Mouse (Mus musculus) limb, embryonic 13.5 days (tissue): ENCODE measurements at regions not wholly inside any gene's neighbourhood (a gene's known extent, or its start where the extent isn't known, plus 50 kb on each side); places are given as distances from the start of the nearest gene placed in this dataset.
A peak's percentile ranks its signal among the peaks of the same experiment; 100 is the strongest.

Source experiments
- ATAC-seq: fragments of 200-750 bp; cut with Nextera tagmentation; 2 replicates; pipeline ENCODE4 v1.8.0; 2017; ENCODE audit warnings: low read depth, moderate number of reproducible peaks, moderate TSS enrichment; ENCODE audit not compliant: low FRiP score
- H3K27ac ChIP-seq: fragments of 300-500 bp; sonication (generic); 2 replicates; pipeline ENCODE4 v1.5.1; 2015; ENCODE audit warnings: inconsistent platforms, mild to moderate bottlenecking, moderate library complexity
- H3K27me3 ChIP-seq: fragments of 300-500 bp; sonication (generic); 2 replicates; pipeline ENCODE4 v1.6.1; 2015; ENCODE audit warnings: mild to moderate bottlenecking, inconsistent platforms
- H3K36me3 ChIP-seq: fragments of 300-500 bp; sonication (generic); 2 replicates; pipeline ENCODE4 v1.6.1; 2015; ENCODE audit warnings: inconsistent platforms, mild to moderate bottlenecking, moderate library complexity
- H3K4me1 ChIP-seq: fragments of 300-500 bp; sonication (generic); 2 replicates; pipeline ENCODE4 v1.6.1; 2015; ENCODE audit warnings: inconsistent platforms
- H3K4me2 ChIP-seq: fragments of 300-500 bp; sonication (generic); replicated peaks from 2 replicates; pipeline ENCODE4 v1.6.1; 2015; ENCODE audit warnings: inconsistent platforms, mild to moderate bottlenecking, moderate library complexity
- H3K4me3 ChIP-seq: fragments of 300-500 bp; sonication (generic); 2 replicates; pipeline ENCODE4 v1.5.1; 2015; ENCODE audit warnings: moderate library complexity, mild to moderate bottlenecking, inconsistent platforms
- H3K9ac ChIP-seq: fragments of 300-500 bp; sonication (generic); 2 replicates; pipeline ENCODE4 v1.6.1; 2015; ENCODE audit warnings: mild to moderate bottlenecking, inconsistent platforms
- H3K9me3 ChIP-seq: fragments of 300-500 bp; sonication (generic); 2 replicates; pipeline ENCODE4 v1.6.1; 2016; ENCODE audit warnings: inconsistent platforms
- WGBS: fragments of 180-500 bp; shearing (Covaris S2); methylation state at CpG from one replicate; pipeline ENCODE4 v1.1.7; 2015; 5-methylcytosine and 5-hydroxymethylcytosine counted together

DNA sequence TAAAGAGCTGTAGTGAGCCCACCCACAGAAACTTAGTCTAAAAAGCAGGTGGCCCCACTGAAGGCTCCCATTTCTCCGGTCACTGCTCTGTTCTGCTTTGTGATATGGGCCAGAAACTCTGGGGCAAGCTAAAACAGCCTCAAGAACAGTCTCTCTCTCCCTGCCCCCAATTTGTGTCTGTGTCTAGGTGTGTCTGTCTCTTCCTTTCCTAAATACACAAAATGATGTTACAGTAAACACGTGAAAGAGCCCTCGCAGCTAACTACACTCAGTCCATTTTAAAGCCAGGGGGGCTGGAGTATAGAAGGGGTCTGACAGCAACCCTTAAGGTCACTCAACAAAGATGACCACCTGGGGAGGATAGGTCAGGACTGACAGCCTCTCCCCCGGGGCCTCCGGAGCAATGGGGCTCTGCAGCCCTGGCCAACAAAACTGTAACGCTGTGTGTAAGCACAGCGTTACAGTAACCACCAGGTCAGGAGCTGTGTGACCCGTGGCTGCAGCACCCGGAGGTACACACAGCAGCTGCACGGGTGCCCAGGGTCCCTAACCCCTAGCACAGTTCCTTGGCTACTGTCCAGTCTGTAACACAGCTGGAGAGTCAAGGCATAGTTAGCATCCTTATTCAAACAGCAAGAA is 168.0 kb downstream of the 3100002H09Rik start:
- Histone ChIP-seq H3K9ac (no peak overlapping the region), H3K4me1 (peaks cover 11% of the 10 kb centered on the region), H3K9me3 (no peaks in the 10 kb centered on the region), H3K36me3 (no peaks in the 10 kb centered on the region), H3K4me2 (no peak overlapping the region), H3K27me3 (peaks cover 89% of the 10 kb centered on the region), H3K27ac (no peak overlapping the region), H3K4me3 (no peak overlapping the region)
- 11% methylated on average over 10 of the region's 10 CpGs for WGBS
- ATAC-seq = no peak

DNA sequence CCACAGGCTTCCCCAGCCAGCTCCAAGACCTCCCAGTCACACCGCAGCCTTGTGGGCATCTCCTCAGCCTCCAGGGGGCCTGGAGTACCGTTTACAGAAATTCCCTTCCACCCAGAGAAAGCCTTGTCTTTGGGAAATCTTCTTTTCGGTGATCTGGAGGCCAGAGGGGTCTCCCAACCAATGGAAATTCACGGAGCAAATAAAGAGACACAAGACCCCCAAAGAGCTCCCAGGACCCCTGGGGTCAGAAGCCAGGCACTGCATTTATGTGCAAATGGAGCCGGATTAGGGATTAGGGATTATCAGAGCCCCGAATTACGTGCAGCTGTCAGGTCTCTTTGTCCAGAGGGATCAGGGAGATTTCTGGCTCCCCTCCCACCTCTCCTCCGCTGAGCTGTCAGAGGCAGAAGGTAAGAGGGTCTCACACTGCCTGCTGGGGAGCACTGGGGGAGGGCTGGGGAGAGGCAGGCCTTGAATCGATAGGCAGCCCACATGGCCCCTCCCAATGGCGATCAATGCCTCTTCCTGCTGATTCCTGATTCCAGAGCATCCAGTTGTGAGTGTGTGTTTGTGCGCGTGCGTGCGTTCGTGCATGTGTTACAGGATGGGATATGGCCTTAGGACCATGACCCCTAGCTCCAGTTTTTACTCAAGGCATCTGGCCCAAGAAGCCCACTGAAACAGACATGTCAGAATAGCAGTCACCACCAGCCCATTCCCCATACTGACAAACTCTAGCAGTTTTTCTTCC is 168.7 kb downstream of the 3100002H09Rik start:
- Histone ChIP-seq H3K27ac (no peak overlapping the region), H3K9ac (no peak overlapping the region), H3K4me2 (no peak overlapping the region), H3K4me3 (no peak overlapping the region), H3K9me3 (peaks cover 2% of the 10 kb centered on the region; the same call in 1 of the 2 replicates), H3K27me3 (peaks cover 84% of the 10 kb centered on the region), H3K4me1 (peaks cover 11% of the 10 kb centered on the region), H3K36me3 (no peaks in the 10 kb centered on the region)
- no peak for ATAC-seq
- 15% methylated on average over 15 of the region's 15 CpGs for WGBS

DNA sequence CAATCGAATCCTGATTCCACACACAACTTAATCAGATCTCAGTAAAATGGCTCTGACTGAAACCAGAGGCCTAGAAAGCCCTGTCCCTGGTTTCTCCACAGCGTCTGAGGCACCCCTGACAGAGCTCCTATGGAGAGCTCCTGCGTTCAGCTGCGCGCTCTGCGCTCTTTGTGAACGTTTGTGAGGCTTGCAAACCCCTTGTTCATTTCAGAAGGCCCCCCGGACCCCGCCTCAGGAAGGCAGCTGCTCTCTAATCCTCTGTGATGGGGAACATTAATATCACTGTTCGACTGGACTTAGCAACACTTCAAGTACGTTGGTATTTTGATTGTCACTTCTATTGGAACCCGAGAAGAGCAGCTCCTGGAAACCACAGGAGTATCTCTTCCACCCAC is 175.6 kb downstream of the 3100002H09Rik start:
- ATAC-seq = no peak
- H3K27me3 ChIP-seq = peaks cover 45% of the 10 kb centered on the region
- WGBS = 46% methylated on average over 12 of the region's 12 CpGs
- H3K27ac ChIP-seq = no peak overlapping the region
- peaks cover 7% of the 10 kb centered on the region; the same call in 1 of the 2 replicates for H3K4me1 ChIP-seq
- H3K36me3 ChIP-seq = no peaks in the 10 kb centered on the region
- H3K4me2 ChIP-seq = no peak overlapping the region
- no peak overlapping the region for H3K4me3 ChIP-seq
- no peak overlapping the region for H3K9ac ChIP-seq
- peaks cover 3% of the 10 kb centered on the region; the same call in 1 of the 2 replicates for H3K9me3 ChIP-seq

DNA sequence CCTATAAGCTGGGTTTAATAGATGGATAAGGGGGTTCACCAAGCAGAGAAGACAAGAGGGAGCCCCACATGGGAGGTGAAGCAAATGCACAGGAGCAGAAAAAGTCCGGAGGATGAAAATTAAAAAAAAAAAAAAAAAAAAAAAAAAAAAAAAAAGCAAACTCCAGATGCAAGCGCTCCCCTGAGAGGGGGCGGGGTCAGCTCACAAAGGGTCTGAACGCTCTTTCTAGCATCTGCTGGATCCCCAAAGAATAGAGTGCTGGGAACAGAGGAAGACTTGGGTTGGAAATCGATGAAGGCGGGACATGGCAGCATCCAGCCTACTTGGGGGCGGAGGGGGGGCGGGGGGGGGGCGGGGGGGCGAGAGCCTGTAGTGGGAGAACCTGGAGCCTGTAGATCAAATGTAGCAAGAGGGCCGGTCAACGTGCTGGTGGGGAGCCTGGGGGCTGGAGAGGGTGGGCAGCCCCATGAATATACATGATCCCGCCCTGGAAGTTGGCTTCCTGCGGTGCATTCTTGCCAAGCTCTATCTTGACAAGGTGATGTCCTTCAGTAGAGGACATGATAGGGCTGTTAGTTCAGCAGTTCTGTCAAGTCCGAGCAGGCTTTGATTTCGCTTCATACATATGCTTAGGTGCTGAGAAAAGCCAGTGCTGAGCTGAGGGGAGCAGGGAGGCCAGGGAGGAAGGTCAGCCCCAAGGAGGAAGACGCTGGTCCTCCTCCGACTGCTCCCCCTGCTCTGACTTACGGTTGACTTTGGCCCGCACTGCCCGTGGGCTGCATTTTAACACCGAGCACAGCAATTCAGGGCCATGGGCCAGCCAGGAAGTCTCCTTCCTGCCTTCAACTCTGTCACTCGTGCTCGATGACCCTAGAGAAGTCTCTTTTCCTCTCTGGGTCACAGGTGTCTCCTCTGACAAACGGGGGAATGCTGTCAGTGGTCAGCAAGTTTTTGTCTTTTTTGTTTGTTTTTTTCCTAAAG is 176.3 kb downstream of the 3100002H09Rik start:
- peaks cover 38% of the 10 kb centered on the region for H3K27me3 ChIP-seq
- H3K4me2 ChIP-seq = peak overlapping the region; percentile 27; the same call in 1 of the 2 replicates
- peaks cover 7% of the 10 kb centered on the region; the same call in 1 of the 2 replicates for H3K4me1 ChIP-seq
- WGBS = 10% methylated on average over 23 of the region's 25 CpGs
- peaks cover 3% of the 10 kb centered on the region; the same call in 1 of the 2 replicates for H3K9me3 ChIP-seq
- H3K36me3 ChIP-seq = no peaks in the 10 kb centered on the region
- ATAC-seq = no peak
- no peak overlapping the region for H3K4me3 ChIP-seq
- no peak overlapping the region for H3K27ac ChIP-seq
- H3K9ac ChIP-seq = no peak overlapping the region

DNA sequence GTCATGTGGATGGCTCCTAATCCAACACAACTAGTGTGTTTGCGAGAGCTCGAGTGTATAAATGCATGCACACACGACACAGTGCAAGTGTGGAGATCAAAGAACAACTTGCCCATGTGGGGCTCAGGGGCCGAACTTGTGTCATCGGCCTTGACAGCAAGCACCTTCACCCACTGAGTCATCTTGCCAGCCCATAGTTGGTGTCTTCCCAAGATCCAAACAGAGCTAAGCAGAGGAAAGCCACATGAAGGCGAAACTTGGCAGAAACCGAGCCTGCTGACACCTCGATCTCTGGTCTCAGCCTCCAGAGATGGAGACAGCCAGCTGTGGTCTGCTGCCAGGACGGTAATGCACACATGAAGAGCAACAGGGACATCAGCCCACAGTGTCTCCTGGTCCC is 177.1 kb downstream of the 3100002H09Rik start:
- H3K4me1 ChIP-seq = peaks cover 7% of the 10 kb centered on the region; the same call in 1 of the 2 replicates
- peaks cover 3% of the 10 kb centered on the region; the same call in 1 of the 2 replicates for H3K9me3 ChIP-seq
- H3K4me2 ChIP-seq = no peak overlapping the region
- H3K27ac ChIP-seq = no peak overlapping the region
- no peak overlapping the region for H3K9ac ChIP-seq
- no peak overlapping the region for H3K4me3 ChIP-seq
- no peaks in the 10 kb centered on the region for H3K36me3 ChIP-seq
- WGBS = 74% methylated on average over 9 of the region's 9 CpGs
- H3K27me3 ChIP-seq = peaks cover 34% of the 10 kb centered on the region
- no peak for ATAC-seq

DNA sequence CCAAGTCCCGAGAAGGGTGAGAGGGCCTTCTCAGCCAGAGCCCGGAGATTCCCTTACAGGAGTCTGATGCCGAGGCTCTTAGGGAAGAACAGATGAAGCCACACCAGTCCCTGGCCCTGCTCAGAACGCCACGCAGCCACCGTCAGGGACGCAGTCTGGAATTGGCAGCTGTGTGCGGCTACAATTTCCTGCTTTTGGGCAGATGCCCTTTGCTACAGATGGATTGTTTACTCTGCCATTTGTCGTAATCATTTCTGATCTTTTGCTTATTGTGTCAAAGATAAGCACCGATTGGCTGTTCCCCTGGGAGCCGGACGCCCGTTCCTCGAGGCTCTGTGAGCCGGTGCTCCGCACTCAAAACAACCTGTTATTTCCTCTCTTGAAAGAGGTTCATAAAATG is 179.4 kb downstream of the 3100002H09Rik start:
- Histone ChIP-seq H3K4me2 (no peak overlapping the region), H3K9me3 (no peaks in the 10 kb centered on the region), H3K4me1 (peaks cover 7% of the 10 kb centered on the region; the same call in 1 of the 2 replicates), H3K36me3 (no peaks in the 10 kb centered on the region), H3K27me3 (peaks cover 28% of the 10 kb centered on the region), H3K9ac (no peak overlapping the region), H3K4me3 (no peak overlapping the region), H3K27ac (no peak overlapping the region)
- no peak for ATAC-seq
- 68% methylated on average over 16 of the region's 16 CpGs for WGBS

DNA sequence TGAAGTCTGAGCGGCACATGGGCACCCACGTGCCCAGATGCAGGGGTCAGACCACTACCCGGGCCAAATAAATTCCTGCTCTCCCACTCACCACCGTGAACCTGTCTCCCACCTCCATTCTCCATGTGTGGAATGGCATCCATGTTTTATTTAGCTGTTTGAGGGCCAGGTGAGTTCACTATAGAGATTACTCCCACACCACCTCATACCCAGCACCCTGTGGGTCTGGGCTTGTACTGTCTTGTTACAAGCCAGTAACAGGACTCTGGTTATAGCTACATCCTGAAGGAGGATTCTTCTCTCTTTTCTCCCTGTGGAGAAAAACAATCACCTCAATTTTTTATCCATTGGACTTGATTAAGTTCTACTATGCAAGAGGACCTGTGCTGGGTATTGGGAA is 181.8 kb downstream of the 3100002H09Rik start:
- Histone ChIP-seq H3K27ac (no peak overlapping the region), H3K27me3 (peaks cover 16% of the 10 kb centered on the region), H3K9ac (no peak overlapping the region), H3K4me3 (no peak overlapping the region), H3K36me3 (no peaks in the 10 kb centered on the region), H3K4me2 (no peak overlapping the region), H3K9me3 (no peaks in the 10 kb centered on the region), H3K4me1 (no peaks in the 10 kb centered on the region)
- no peak for ATAC-seq
- 91% methylated on average over 4 of the region's 4 CpGs for WGBS

DNA sequence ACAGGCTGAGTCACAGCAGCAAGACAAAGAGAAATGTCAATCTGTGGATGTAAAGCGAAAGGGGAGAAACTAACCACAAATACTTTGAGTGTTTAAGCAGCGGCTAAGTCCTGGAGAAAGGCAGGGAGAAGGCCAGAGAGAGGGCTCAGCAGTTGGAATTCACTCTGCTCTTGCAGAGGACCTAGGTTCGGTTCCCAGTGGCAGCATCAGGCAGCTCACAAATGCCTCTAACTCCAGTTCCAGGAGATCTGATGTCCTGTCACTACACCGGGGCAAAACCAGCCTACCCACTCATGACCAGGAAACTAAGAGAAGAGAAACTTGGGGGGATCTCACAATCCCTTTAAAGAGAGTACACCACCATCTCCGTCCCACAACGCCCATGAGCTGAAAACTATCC is 188.2 kb downstream of the 3100002H09Rik start:
- H3K4me2 ChIP-seq = no peak overlapping the region
- H3K4me1 ChIP-seq = no peaks in the 10 kb centered on the region
- no peak overlapping the region for H3K4me3 ChIP-seq
- H3K36me3 ChIP-seq = no peaks in the 10 kb centered on the region
- H3K27me3 ChIP-seq = 0 out of 2 replicates have a peak, but pooled peaks cover 4% of the 10 kb centered on the region
- no peaks in the 10 kb centered on the region for H3K9me3 ChIP-seq
- no peak overlapping the region for H3K9ac ChIP-seq
- 86% methylated on average over 6 of the region's 6 CpGs for WGBS
- no peak for ATAC-seq
- no peak overlapping the region for H3K27ac ChIP-seq

DNA sequence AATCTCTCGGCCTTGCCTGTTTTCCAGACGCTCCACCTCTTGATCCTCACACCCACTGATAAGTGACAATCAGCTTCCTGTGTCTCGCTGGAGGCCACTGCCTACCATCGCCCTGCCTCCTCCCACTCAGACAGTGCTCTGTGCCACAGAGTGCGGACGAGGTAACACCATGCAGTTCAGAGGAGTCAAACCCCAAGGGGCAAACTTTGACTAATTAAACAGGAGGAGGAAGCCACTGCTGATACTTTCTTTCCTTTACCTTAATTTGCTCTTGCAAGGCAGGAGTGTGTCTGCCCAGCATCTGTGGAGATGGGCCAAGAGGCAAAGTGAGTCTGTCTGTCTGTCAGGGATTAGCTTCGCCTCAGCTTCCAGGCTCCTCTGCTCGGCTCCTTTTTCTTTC is 192.2 kb downstream of the 3100002H09Rik start:
- no peak for ATAC-seq
- Histone ChIP-seq H3K9me3 (no peaks in the 10 kb centered on the region), H3K27ac (no peak overlapping the region), H3K4me3 (no peak overlapping the region), H3K4me2 (no peak overlapping the region), H3K36me3 (no peaks in the 10 kb centered on the region), H3K9ac (no peak overlapping the region), H3K4me1 (no peaks in the 10 kb centered on the region), H3K27me3 (peaks cover 3% of the 10 kb centered on the region; the same call in 1 of the 2 replicates)
- 41% methylated on average over 8 of the region's 8 CpGs for WGBS

DNA sequence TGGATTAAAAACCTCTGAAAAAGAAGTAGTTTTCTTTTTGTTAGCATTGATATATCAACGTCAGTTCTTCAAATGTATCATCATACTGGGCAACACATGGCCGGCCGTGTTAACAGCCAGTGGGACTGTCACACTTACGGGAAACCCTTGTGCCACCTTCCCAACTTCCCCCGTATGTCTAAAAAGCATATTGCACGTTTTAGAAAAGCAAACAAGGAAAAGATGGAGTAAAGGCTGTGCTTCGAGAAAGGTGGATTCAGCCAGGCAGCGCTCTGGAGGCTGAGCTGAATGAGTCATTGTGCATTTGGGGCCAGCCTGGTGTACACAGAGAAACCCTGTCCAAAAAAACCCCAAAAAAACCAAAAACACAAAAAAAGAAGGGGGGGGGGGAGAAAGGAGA is 193.4 kb downstream of the 3100002H09Rik start:
- no peaks in the 10 kb centered on the region for H3K36me3 ChIP-seq
- ATAC-seq = no peak

DNA sequence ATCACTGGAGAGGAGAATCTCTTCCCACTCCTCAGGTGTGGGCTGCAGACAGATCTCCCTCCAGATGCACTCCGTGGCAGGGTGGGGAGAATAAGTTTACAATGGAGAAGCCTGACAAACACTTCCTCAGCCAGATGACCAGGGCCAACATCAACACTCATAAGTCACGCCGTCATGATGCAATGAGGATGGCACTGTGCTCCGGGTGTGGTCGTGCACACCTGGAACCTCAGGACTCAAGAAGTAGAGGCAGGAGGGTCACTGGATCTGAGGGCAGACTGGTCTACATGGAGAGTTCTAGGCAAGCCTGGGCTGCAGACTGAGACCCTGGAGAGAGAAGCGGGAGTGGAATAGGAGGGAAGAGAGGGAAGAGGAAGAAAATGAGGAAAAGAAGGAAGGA is 194.3 kb downstream of the 3100002H09Rik start:
- no peak overlapping the region for H3K4me3 ChIP-seq
- H3K9ac ChIP-seq = no peak overlapping the region
- H3K27ac ChIP-seq = no peak overlapping the region
- no peak for ATAC-seq
- WGBS = 93% methylated on average over 6 of the region's 6 CpGs
- no peaks in the 10 kb centered on the region for H3K4me1 ChIP-seq
- no peaks in the 10 kb centered on the region for H3K36me3 ChIP-seq
- H3K9me3 ChIP-seq = no peaks in the 10 kb centered on the region
- no peak overlapping the region for H3K4me2 ChIP-seq
- H3K27me3 ChIP-seq = peaks cover 3% of the 10 kb centered on the region; the same call in 1 of the 2 replicates

More for the DNA sequence above, 193.4 kb downstream of the 3100002H09Rik start:
- Histone ChIP-seq H3K4me1 (no peaks in the 10 kb centered on the region), H3K27ac (no peak overlapping the region), H3K9ac (no peak overlapping the region), H3K27me3 (peaks cover 3% of the 10 kb centered on the region; the same call in 1 of the 2 replicates), H3K4me2 (no peak overlapping the region), H3K9me3 (no peaks in the 10 kb centered on the region), H3K4me3 (no peak overlapping the region)
- 84% methylated on average over 8 of the region's 8 CpGs for WGBS
